Mouse (Mus musculus): ENCODE measurements around the gene Wdr25.

The Wdr25 gene

GRCm38 (mm10) chr12:109057736-109058135 is 164.3 kb downstream of the Wdr25 start:
- DNase-seq (ENCODE audit: low read depth in 1 of 2, low spot score in 2 of 2): no peak

- no peak for DNase-seq (ENCODE audit: low read depth in 1 of 2, low spot score in 2 of 2)
Observed at GRCm38 (mm10) chr12:109058660-109059059, 165.2 kb downstream of the Wdr25 start.

GRCm38 (mm10) chr12:109067561-109068135 is 174.2 kb downstream of the Wdr25 start:
- DNase-seq (ENCODE audit: low read depth in 1 of 2, low spot score in 2 of 2): no peak

GRCm38 (mm10) chr12:109068167-109068653 is 174.8 kb downstream of the Wdr25 start, which contains the start of gene Begain:
Begain (minus strand) TSS chr12:109068217.
- DNase-seq (ENCODE audit: low read depth in 1 of 2, low spot score in 2 of 2): no peak

GRCm38 (mm10) chr12:109068738-109069137 is 175.3 kb downstream of the Wdr25 start:
- no peak for DNase-seq (ENCODE audit: low read depth in 1 of 2, low spot score in 2 of 2)

GRCm38 (mm10) chr12:109069751-109070150 is 176.3 kb downstream of the Wdr25 start:
- no peak for DNase-seq (ENCODE audit: low read depth in 1 of 2, low spot score in 2 of 2)

GRCm38 (mm10) chr12:109071248-109071647 is 177.8 kb downstream of the Wdr25 start:
- DNase-seq (ENCODE audit: low read depth in 1 of 2, low spot score in 2 of 2): no peak

- DNase-seq (ENCODE audit: low read depth in 1 of 2, low spot score in 2 of 2): no peak
Observed at GRCm38 (mm10) chr12:109074106-109074505, 180.7 kb downstream of the Wdr25 start.

- DNase-seq (ENCODE audit: low read depth in 1 of 2, low spot score in 2 of 2): no peak
Observed at GRCm38 (mm10) chr12:109074777-109075285, 181.4 kb downstream of the Wdr25 start.

GRCm38 (mm10) chr12:109077036-109077435 is 183.6 kb downstream of the Wdr25 start:
- no peak for DNase-seq (ENCODE audit: low read depth in 1 of 2, low spot score in 2 of 2)

Data from monocyte, adult 2 months (primary cell).